Mouse (Mus musculus) retina, postnatal 1 day (tissue): ENCODE data around the gene Cckbr.

Experiments used
- DNase-seq: peaks from one replicate; pipeline ENCODE4 v3.0.0-alpha.2; 2012

Gene Cckbr

GRCm38 (mm10) chr7:105425424-105426043 lies at the start of gene Cckbr:
TSS of gene Cckbr (plus strand) at chr7:105425731.
- peak; percentile 59 for DNase-seq

GRCm38 (mm10) chr7:105380329-105380728 lies 45.2 kb upstream of the Cckbr start:
- DNase-seq: no peak

- no peak for DNase-seq
These were observed 37.8 kb upstream of the Cckbr start for GRCm38 (mm10) chr7:105387696-105388095.

- no peak for DNase-seq
These were observed 35.3 kb upstream of the Cckbr start for GRCm38 (mm10) chr7:105390236-105390635.

GRCm38 (mm10) chr7:105394606-105395005 lies 30.9 kb upstream of the Cckbr start:
- no peak for DNase-seq

GRCm38 (mm10) chr7:105395131-105395820 lies 30.3 kb upstream of the Cckbr start:
- no peak for DNase-seq

- no peak for DNase-seq
These were observed 29.4 kb upstream of the Cckbr start for GRCm38 (mm10) chr7:105396126-105396525.

- no peak for DNase-seq
These were observed 26.2 kb upstream of the Cckbr start for GRCm38 (mm10) chr7:105399058-105399934.

- peak; percentile 100 for DNase-seq
These were observed 25.5 kb upstream of the Cckbr start, which contains the start of gene Fam160a2 for GRCm38 (mm10) chr7:105399935-105400624. TSS of gene Fam160a2 (minus strand) at chr7:105400054.

- DNase-seq: no peak
These were observed 21.3 kb upstream of the Cckbr start, which contains the start of gene Cnga4 for GRCm38 (mm10) chr7:105404268-105404667. TSS of gene Cnga4 (plus strand) at chr7:105404568.

GRCm38 (mm10) chr7:105406322-105406721 lies 19.2 kb upstream of the Cckbr start:
- no peak for DNase-seq

- peak; percentile 74 for DNase-seq
These were observed 13.5 kb upstream of the Cckbr start for GRCm38 (mm10) chr7:105411874-105412632.

- no peak for DNase-seq
These were observed 11.1 kb upstream of the Cckbr start for GRCm38 (mm10) chr7:105414385-105414784.

- DNase-seq: no peak
These were observed 9.0 kb upstream of the Cckbr start for GRCm38 (mm10) chr7:105416529-105416928.

GRCm38 (mm10) chr7:105418106-105418505 lies 7.4 kb upstream of the Cckbr start:
- no peak for DNase-seq

- no peak for DNase-seq
These were observed 4.6 kb upstream of the Cckbr start for GRCm38 (mm10) chr7:105420903-105421302.

GRCm38 (mm10) chr7:105424368-105424767 lies 1.2 kb upstream of the Cckbr start:
- DNase-seq: peak; percentile 53

GRCm38 (mm10) chr7:105426051-105426450 lies 520 bp downstream of the Cckbr start:
- no peak for DNase-seq

- DNase-seq: no peak
These were observed 6.5 kb downstream of the Cckbr start for GRCm38 (mm10) chr7:105432058-105432457.

GRCm38 (mm10) chr7:105433859-105434258 lies 8.3 kb downstream of the Cckbr start:
- no peak for DNase-seq

GRCm38 (mm10) chr7:105434798-105435197 lies 9.3 kb downstream of the Cckbr start:
- DNase-seq: no peak
